Mouse (Mus musculus) olfactory bulb, adult 2 months (tissue): Measurements from ENCODE around the gene Ralbp1.

ENCODE experiments used
- CTCF ChIP-seq: fragments of 200-500 bp; IDR thresholded peaks from 2 replicates; pipeline ENCODE4 v1.5.1; 2012; ENCODE audit warnings: low read depth, mild to moderate bottlenecking, low read length, moderate library complexity; ENCODE audit not compliant: insufficient read depth
- POLR2A ChIP-seq: fragments of 200-500 bp; IDR thresholded peaks from 2 replicates; pipeline ENCODE4 v1.6.1; 2012; ENCODE audit warnings: mild to moderate bottlenecking, low read depth, low read length, moderate library complexity; ENCODE audit not compliant: insufficient read depth

GRCm38 (mm10) chr17:65806416-65806815, 79.2 kb downstream of the Ralbp1 start:
- TF ChIP-seq CTCF, result no peak
- no peak for TF ChIP-seq POLR2A
